Mouse (Mus musculus): ENCODE measurements at regions not wholly inside any gene's neighbourhood (a gene's known extent, or its start where the extent isn't known, plus 50 kb on each side); places are given as distances from the start of the nearest gene placed in this dataset.

- no peak for DNase-seq
Observed at GRCm38 (mm10) chr14:61904426-61905124, 297.3 kb downstream of the Kcnrg start.

GRCm38 (mm10) chr14:61918113-61918512 lies 310.9 kb downstream of the Kcnrg start:
- DNase-seq: no peak

- DNase-seq: no peak
Observed at GRCm38 (mm10) chr14:61931811-61932210, 324.6 kb downstream of the Kcnrg start.

- DNase-seq: no peak
Observed at GRCm38 (mm10) chr14:61941682-61942081, 334.4 kb downstream of the Kcnrg start.

GRCm38 (mm10) chr14:61945659-61946058 lies 338.4 kb downstream of the Kcnrg start:
- DNase-seq: no peak

- no peak for DNase-seq
Observed at GRCm38 (mm10) chr14:61949446-61949845, 342.2 kb downstream of the Kcnrg start.

GRCm38 (mm10) chr14:61950004-61950403 lies 342.4 kb upstream of the Rnaseh2b start:
- no peak for DNase-seq

GRCm38 (mm10) chr14:61953029-61953428 lies 339.4 kb upstream of the Rnaseh2b start:
- DNase-seq: no peak

GRCm38 (mm10) chr14:61955416-61955815 lies 337.0 kb upstream of the Rnaseh2b start:
- DNase-seq: no peak

- no peak for DNase-seq
Observed at GRCm38 (mm10) chr14:61960243-61960957, 332.0 kb upstream of the Rnaseh2b start.

- no peak for DNase-seq
Observed at GRCm38 (mm10) chr14:61968467-61968866, 323.9 kb upstream of the Rnaseh2b start.

GRCm38 (mm10) chr14:61968957-61969535 lies 323.3 kb upstream of the Rnaseh2b start:
- DNase-seq: peak; percentile 9

GRCm38 (mm10) chr14:61970591-61970990 lies 321.8 kb upstream of the Rnaseh2b start:
- DNase-seq: peak; percentile 71

- DNase-seq: peak; percentile 25
Observed at GRCm38 (mm10) chr14:61971100-61972088, 321.0 kb upstream of the Rnaseh2b start.

GRCm38 (mm10) chr14:61975301-61975732 lies 317.1 kb upstream of the Rnaseh2b start:
- peak; percentile 77 for DNase-seq

GRCm38 (mm10) chr14:61980581-61980980 lies 311.8 kb upstream of the Rnaseh2b start:
- DNase-seq: no peak

GRCm38 (mm10) chr14:61985575-61985974 lies 306.8 kb upstream of the Rnaseh2b start:
- no peak for DNase-seq

GRCm38 (mm10) chr14:61986203-61986602 lies 306.2 kb upstream of the Rnaseh2b start:
- no peak for DNase-seq

- DNase-seq: no peak
Observed at GRCm38 (mm10) chr14:61995253-61995652, 297.1 kb upstream of the Rnaseh2b start.

- no peak for DNase-seq
Observed at GRCm38 (mm10) chr14:61997736-61998135, 294.7 kb upstream of the Rnaseh2b start.

- DNase-seq: no peak
Observed at GRCm38 (mm10) chr14:61998259-61998658, 294.1 kb upstream of the Rnaseh2b start.

- DNase-seq: peak; percentile 33
Observed at GRCm38 (mm10) chr14:62001481-62001949, 290.9 kb upstream of the Rnaseh2b start.

GRCm38 (mm10) chr14:62002131-62002530 lies 290.3 kb upstream of the Rnaseh2b start:
- DNase-seq: peak; percentile 25

Data from kidney, adult 18-20 months (tissue).